Mouse (Mus musculus): ENCODE results near the gene Manf.

The Manf gene

DNA sequence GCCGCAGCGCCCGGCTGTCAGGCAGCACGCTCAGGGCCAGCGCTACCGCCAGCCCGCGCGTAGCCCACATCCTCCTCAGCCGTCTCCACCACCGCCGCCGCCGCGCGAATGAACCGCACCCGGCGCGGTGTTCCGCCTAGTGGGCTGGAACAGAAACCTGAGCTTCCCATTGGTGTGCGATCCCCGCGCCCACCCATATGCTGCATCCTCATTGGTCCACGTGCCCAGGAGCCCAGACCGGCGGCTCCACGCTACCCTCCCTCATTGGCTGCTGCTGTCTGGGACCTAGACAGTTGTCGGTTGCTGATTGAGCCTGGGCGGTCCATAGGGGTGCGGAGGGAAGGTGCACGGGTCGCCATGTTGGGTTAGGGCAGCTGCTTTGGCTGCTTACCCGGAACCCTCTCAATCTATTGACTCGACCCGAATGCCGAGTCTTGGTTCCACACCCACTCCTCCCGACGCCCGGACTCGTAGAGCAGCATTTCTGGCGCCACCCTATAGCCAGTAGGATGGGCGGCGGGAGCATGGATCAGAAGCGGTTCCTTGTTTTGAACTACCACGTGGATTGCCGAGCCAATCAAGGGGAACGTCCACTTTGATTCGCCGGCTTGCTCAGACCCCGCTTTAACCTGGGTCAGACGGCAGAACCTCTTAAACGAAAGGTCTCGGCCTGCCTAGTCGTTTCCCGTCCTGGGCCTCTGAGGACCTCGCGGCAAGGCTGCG is at the start of gene Manf:
Gene Manf (minus strand): TSS at position 151 of the 723 bp plus-strand sequence.
- peak; percentile 94 to 96 for DNase-seq (ENCODE audit: low read depth in 1 of 2, low spot score in 2 of 2)

DNA sequence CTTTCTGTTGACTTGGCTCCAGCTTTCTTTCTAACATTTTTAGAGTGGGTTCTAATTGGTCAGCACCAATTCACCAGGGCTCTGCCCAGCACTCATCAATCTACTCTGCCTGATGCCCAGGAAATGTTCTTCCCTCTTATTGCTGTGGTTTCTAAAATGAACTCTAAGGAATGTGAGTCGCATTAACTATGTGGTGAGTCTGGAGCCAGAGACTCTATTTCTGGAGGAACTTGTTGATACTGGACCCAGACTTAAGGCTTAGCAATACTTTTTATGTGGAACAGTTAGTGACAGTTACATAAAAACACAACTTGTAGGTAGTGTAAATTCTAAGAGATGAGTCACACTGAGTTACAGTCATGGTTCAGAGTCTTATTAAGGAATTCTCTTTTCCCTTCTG is 43.2 kb upstream of the Manf start:
- no peak for DNase-seq (ENCODE audit: low read depth in 1 of 2, low spot score in 2 of 2)

DNA sequence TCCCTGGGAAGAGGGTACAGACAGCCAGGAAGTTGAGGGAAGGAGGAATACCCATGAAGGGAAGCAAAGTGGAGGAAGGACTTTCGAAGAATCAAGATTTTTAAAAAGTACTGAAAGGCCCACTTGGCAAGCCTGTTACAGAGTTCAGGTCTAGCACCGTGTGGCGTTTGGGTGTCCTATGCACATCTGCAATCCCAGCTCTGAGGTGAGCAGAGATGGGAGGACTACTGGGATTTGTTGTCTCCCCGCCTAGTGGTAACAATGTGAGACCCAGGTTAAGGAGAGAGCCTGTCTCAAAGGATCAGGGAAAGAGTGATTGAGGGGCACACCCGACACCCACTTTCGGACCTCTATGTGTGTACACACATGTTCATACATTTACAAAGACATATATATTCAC is 23.1 kb upstream of the Manf start:
- DNase-seq (ENCODE audit: low read depth in 1 of 2, low spot score in 2 of 2): no peak

DNA sequence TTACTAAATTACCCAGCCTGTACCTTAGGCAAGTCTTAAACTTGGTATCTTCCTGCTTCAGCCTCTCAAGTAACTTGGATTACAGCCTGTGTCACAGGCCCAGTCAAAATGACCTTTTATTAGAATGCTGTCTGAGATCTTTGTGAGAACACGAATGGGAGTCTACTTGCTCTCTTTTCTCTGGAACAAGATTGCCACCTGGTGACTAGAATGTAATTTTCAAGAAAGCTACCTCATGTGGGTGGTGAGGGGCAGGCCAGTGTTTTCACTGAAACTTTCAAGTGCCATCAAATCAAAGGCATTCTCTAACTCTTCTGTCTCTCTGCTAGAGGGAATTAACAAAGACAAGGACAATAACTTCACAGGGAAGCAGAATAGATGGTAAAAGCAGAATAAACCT is 22.0 kb upstream of the Manf start:
- DNase-seq (ENCODE audit: low read depth in 1 of 2, low spot score in 2 of 2): no peak

DNA sequence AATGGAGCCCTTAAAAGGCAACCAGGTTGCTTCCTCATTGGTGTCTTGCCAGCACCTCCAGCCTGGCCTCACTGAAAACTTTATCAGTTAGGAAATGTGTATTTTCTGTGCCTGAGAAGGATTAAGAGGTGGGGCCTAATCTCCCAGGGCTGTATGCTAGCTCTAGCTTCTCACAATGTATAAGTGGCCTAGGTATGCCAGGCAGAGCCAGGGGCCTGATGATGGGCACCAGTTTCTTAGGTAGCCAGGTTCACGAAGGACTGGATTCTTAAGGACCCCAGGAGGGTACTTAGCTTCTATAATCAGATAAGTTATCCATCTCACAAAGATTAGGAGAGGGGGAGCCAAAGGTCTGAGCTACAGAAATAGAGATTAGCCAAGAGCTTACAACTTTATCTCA is 19.8 kb upstream of the Manf start:
- no peak for DNase-seq (ENCODE audit: low read depth in 1 of 2, low spot score in 2 of 2)

DNA sequence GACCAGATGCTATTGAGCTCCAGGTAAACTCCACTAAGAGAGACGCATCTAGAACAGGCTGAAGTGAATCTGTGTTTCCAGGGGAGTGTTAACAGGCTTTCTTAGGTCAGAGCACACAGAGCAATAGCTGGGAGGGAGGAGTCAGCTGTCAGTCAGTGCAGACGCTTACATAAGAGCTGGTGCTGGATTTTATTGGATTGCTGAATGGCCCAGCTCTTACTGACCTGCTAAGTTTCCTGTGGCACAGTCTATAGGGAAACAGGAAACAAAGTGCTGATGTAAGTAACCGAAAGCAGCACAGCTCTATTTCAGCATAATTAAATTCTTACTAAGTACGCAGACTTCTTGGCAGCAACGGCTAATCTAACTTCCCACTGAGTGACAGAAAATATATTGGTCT is 16.9 kb upstream of the Manf start:
- DNase-seq (ENCODE audit: low read depth in 1 of 2, low spot score in 2 of 2): no peak

DNA sequence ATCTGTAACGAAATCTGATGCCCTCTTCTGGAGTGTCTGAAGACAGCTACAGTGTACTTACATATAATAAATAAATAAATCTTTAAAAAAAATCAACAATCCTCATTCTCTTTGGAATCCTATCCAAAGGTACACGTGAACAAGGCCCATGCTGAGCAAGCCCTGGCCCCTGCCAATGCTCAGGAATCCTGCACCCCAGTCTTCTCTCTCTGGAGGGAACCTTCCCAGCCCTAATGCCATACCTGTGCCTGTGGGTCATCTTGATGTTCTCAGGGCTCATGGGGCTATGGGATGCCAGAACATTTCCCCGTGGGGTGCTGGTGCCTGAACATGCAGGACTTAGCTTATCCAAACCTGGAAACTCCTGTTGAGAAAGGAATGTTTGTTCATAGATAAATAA is 16.4 kb upstream of the Manf start:
- DNase-seq (ENCODE audit: low read depth in 1 of 2, low spot score in 2 of 2): no peak

DNA sequence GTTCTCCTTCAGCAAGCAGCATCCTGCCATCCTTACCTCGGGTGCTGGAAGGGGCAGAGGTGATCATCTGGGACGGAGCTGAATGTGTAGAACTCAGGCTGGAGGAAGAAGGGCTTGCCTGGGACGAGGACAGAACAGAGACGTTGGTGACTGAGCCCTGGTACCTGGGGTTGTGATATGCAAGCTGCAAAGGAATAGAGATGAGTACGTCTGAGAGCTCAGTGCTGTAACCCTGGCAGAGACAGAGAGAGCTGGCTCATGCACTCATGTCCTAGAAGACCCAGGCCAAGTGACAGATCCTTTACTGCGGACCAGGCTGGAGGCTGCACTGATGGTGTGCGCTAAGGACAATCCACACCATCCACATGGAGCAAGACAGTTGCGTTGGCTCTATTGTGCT is 14.8 kb upstream of the Manf start:
- no peak for DNase-seq (ENCODE audit: low read depth in 1 of 2, low spot score in 2 of 2)

DNA sequence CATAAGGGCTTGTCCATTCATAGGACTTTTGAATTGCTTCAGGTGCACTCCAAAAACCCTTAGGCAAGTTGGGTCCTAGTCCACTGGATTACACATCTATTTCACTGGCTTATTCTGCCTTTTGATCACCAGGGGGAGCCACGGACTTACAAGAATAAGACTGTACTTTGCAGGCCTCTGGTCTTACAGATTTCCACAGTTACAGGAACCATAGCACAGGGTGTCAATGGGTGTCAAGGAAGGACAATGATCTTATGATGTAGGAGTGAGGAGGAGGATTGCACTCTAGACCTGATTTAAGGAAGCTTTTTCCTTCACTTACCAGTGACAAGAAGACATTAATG is 12.0 kb upstream of the Manf start:
- DNase-seq (ENCODE audit: low read depth in 1 of 2, low spot score in 2 of 2): no peak

DNA sequence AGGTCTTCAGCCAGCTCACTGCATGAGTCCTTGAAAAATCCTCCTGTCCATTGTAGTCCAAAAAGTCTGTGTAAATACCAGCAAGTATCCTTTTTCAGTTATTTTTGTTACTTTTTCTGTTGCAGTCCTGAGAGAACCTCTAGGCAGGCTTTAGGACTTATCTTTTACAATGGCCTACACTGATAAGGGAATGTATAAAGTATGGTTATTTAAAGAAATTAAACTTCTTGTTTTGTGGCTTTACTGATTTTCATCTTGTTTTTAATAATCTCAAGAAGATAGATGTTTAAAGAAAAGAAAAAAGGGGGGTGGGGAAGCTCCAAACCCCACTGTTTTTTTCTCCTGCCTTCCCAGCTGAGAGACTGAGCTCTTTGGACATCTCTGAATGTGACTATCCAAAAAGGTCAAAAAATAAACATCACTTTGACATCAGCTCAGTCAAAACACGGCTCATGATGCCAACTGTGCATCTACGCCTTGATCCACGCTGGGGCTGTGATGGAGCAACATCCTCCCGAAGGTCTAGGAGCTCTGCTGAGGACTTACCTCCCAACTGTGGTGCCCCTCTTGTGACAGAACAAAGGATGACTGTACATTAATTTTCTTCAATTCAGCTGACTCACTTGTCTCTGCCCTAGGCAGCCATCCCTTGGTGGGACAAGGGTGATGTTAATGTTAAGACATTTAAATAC is 11.5 kb upstream of the Manf start:
- DNase-seq (ENCODE audit: low read depth in 1 of 2, low spot score in 2 of 2): no peak

DNA sequence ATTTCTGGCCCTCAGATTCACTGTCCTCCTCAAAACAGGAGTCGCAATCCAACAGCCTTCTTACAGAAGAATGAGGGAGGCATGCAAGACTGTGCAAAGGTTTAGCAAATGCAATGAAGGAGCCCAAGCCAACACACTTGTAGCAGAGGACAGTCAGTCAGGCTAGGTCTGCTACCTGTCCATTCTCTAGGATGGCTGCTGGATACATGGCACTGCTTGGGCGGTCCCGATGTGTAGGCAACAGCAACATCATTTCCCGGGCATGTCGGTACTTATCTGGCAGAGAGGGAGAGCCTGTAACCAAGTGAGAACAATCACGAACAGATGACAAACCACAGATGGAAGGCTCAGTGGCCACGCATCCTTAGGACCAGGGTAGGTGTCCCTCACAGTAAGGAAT is 9.8 kb upstream of the Manf start:
- no peak for DNase-seq (ENCODE audit: low read depth in 1 of 2, low spot score in 2 of 2)

DNA sequence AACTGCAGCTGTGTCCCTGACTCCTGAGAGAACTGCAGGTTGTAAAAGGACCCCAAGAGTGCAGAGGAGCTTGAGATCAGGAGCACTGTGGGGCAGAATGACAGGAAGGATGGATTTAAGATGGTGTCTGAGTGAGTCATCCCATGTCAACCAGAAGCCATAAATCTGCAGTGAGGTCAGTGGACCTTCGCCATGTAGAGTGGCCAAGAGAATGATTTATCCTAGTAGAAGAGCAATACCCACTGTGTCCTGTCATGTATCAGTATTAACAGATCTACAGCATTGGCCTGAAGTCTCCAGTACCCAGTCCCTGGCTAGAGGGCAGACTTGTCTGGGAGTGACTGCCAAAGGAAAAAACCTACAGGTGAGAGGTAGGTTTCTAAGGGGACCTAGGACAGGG is 7.1 kb upstream of the Manf start:
- DNase-seq (ENCODE audit: low read depth in 1 of 2, low spot score in 2 of 2): no peak

DNA sequence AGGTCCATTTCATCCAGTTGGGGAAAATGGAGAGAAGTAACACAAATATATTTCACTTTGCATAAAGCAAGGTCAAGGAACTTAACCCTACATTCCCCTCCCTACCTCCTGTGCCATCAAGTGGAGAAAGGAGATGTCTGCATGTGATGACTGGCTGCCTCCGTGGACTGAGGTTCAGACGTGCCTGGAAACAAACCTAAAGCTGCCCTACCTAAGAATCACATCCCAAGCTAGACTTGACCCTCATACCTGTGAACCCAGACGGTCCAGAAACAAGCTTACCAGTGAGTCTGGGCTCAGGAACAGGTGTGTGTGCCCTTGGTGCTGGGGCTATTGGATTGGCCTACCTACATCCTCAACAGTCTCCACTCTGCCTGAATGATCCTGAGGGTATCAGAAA is 1.5 kb upstream of the Manf start:
- no peak for DNase-seq (ENCODE audit: low read depth in 1 of 2, low spot score in 2 of 2)

DNA sequence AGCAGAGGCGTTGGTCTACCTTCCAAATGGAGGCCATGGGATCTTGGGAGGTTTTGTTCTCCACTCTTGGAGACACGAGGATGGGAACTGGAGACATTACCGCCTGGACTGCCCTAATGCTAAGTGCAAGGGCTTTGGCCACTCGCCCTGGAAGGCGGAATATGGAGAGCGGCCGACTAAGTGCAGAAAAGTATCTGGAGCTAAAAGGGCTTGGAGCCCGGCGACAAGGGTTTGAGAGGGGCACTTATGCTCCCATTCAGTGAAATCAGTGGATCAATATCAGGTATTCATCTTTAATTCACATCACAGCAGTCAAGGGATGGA is 735 bp upstream of the Manf start:
- DNase-seq (ENCODE audit: low read depth in 1 of 2, low spot score in 2 of 2): no peak

DNA sequence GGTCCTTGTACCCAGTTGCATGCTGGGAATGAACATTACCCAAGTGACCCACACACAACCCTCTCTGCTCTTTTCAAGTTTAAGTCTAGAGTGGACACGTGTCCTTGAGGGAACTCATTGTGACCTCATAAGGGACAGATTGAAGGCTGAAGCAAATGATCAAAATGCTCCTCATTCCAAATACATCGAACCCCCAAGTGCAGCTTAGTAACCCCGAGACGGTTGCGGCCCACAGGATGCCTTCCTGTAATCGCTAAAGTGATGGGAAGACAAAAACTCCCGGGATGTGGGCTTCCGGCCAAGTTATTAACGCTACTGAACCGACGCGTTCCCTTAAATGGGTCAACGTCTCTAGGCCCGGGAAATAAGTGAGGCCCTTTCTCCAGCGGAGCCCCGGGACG is 438 bp downstream of the Manf start:
- no peak for DNase-seq (ENCODE audit: low read depth in 1 of 2, low spot score in 2 of 2)

DNA sequence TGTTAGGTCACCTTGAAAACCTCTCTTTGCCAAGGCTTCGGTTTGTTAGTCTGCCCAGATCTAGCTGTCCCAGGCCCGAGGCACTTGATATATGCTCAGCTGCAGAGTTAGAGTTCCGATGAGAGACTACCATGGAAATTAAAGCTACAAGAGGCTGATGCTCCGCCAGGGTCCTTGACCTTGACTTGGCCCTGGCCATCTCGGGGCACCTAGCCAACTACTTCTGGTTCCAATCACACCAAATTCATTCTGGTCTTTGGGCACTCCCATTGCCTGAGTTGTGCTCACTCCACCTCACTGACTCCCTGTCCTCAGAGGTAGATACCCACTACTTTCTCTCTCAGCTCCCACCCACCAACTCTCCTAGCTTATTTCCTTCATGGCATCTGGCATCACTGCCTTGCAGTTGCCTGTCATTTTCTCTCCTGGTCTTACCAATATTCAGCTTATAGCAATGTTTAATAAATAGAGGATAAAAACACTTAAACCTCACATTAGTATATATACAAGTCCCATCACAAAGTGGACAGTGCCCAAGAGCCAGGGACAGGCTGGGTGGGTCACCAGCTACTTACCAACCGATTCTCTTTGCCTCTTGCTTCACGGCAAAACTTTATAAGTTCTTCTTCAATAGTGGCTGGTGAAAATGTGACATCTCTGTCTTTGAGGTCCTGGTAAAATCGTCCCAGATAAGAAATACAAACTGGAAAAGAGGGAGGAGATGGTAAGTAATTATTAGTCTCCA is 1.1 kb downstream of the Manf start:
- DNase-seq (ENCODE audit: low read depth in 1 of 2, low spot score in 2 of 2): no peak

DNA sequence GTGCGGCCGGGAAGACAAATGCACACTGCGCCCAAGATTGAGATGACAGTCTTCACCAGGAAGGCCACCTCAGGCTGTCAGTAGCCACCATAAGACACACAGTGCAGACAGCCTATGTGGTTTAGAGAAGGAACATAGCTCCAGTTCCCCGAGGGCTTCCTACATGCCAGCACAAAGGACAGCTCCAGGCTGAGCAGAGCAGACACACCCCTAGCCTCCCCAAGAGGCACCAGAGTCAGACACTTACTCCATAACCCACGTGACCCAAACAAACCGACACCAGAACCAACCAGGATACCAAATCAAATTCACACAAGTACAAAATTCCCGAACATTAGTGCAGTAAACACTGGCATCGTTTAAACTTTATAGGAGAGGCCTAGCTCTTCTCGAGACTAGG is 2.5 kb downstream of the Manf start:
- DNase-seq (ENCODE audit: low read depth in 1 of 2, low spot score in 2 of 2): no peak

DNA sequence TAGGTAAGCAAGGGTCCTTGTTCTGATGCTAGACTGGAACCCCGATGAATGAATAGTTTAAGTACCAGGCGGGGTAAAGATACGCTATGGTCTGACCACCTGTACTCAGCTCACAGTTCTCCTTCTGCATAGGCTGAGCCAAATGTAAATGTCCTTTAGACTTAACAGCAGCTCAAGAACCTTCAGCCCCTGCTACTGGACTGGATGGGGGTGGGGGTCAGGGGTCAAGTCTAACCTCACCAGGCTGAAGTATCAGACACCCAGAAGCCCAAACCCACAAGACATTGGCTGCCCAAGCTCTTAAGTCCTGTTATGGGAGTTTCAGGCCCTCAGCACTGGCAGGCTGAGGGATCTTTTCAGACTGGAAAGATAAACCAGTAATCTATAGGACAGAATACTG is 3.4 kb downstream of the Manf start:
- no peak for DNase-seq (ENCODE audit: low read depth in 1 of 2, low spot score in 2 of 2)

DNA sequence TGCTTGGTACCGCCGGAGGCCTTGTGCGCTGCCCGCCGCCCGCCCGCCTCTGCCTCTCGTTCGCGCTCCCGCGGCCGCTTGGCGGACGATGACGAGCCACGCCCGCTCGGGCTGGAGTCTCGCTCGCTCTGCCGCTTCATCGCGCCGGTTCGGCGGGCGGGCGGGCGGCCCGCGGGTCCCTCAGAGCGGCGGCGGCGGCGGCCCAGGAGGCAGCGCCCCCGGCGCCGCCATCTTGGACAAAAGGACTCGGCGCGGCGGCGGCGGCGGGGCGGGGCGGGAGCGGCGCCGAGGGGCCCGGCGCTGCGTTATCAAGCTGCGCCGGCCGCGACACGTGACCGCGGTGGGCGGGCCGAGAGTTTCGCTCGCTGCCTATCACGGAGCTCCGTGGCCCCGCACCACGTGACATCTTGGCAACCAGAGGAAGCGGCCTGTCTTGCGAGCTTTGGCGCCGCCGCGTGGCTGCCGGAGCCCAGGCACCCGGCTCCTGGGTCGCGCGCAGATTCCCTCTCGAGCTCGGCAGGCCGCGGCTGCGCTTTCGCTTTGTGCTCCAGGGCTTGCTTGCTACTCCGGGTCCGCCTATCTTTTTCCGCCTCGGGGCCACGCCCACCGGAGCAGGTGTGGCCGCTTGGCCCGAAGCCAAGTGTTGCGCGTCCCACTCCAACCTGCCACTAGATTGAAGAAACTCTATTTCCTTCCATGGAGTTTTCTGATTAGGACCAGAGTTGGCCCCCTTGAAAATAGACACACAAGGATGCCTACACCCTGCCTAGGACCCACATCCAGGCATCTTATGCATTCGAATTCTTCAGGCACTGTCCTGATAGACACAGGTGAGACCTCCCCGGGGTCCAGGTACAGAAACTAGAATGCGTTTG is 4.7 kb downstream of the Manf start, which contains the start of gene Rbm15b:
Gene Rbm15b (minus strand): TSS at position 601 of the 875 bp plus-strand sequence.
- peak; percentile 92 to 96 for DNase-seq (ENCODE audit: low read depth in 1 of 2, low spot score in 2 of 2)

DNA sequence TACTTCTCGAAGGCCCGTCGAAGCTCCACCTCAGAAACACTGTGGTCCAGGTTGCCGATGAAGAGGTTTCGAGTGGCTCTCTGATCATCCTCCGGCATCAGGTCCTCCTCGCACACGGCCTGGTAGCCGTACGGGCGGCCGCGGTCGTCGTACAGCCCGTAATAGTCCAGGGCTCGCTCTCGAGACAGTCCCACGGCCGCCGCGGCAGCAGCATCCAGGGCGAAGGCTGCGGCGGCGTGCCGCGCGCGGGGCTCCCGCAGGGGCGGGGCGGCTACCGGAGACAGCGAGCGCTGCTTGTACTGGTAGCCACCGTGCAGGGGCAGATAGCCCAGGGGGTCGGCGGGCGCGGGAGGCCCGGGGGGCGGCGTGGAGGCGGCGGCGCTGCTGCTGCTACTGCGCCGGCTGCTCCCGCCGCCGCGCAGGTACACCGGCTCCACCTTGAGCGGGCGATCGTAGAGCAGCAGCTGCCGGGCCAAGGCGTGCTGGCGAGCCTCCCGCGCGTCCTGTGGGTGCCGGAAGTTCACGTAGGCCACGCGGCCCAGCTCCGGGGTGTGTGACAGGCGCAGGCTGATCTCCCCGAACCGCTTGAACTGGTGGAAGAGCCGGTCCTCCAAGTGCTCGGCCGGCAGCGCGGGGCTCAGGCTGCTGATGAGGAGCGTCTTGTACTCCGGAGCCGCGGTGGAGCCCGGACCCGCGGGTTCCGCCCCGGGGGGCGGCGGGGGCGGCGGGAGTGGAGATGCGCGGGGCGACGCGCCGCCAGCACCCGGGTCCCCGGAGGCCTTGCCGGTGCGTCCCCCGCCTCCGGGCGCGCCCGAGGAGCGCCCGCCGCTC is 5.7 kb downstream of the Manf start:
- DNase-seq (ENCODE audit: low read depth in 1 of 2, low spot score in 2 of 2): no peak

All from monocyte, adult 2 months (primary cell).